Mouse (Mus musculus) liver, adult 2 months (tissue): ENCODE results near the gene Nynrin. TPM values are rescaled to one million over a fixed set of nuclear protein-coding genes. Genes with fewer than 3 reads are reported as not detected.

ENCODE experiments used
- DNase-seq: peaks from one replicate; pipeline ENCODE4 v3.0.0-alpha.2; 2011; ENCODE audit warnings: low read depth, low spot score; ENCODE audit errors: extremely low read depth
- H3K27ac ChIP-seq: fragments of 200-500 bp; replicated peaks from 2 replicates; pipeline ENCODE4 v1.5.1; 2012; ENCODE audit warnings: low read depth, mild to moderate bottlenecking, control low read depth, inconsistent platforms, low read length; ENCODE audit not compliant: insufficient read depth
- H3K27me3 ChIP-seq: fragments of 200-500 bp; 2 replicates; pipeline ENCODE4 v1.6.1; 2012; ENCODE audit warnings: mild to moderate bottlenecking, moderate library complexity, low read length, inconsistent platforms; ENCODE audit not compliant: control insufficient read depth, insufficient read depth
- H3K36me3 ChIP-seq: fragments of 200-500 bp; 2 replicates; pipeline ENCODE4 v1.6.1; 2012; ENCODE audit warnings: low read length, inconsistent platforms; ENCODE audit not compliant: control insufficient read depth, insufficient read depth
- H3K4me1 ChIP-seq: fragments of 200-500 bp; 2 replicates; pipeline ENCODE4 v1.6.1; 2011; ENCODE audit warnings: low read length; ENCODE audit not compliant: control insufficient read depth, insufficient read depth
- H3K4me3 ChIP-seq: fragments of 200-500 bp; 2 replicates; pipeline ENCODE4 v1.5.1; 2011; ENCODE audit warnings: low read depth, mild to moderate bottlenecking, control low read depth, low read length, moderate library complexity; ENCODE audit not compliant: insufficient read depth
- H3K79me2 ChIP-seq: fragments of 200-500 bp; 2 replicates; pipeline ENCODE4 v1.6.1; 2012; ENCODE audit warnings: inconsistent platforms, mild to moderate bottlenecking, low read length, moderate library complexity; ENCODE audit not compliant: control insufficient read depth, insufficient read depth
- H3K9ac ChIP-seq: fragments of 200-500 bp; 2 replicates; pipeline ENCODE4 v1.6.1; 2012; ENCODE audit warnings: low read depth, mild to moderate bottlenecking, control low read depth, inconsistent platforms, low read length
- CTCF ChIP-seq: fragments of 200-500 bp; IDR thresholded peaks from 2 replicates; pipeline ENCODE4 v1.5.1; 2011; ENCODE audit warnings: low read depth, low read length, control low read depth
- POLR2A ChIP-seq: fragments of 200-500 bp; IDR thresholded peaks from 2 replicates; pipeline ENCODE4 v1.6.1; 2011; ENCODE audit warnings: low read length, control low read depth; ENCODE audit not compliant: insufficient read depth; ENCODE audit errors: extremely low read depth
- WGBS: fragments of 180-500 bp; shearing (Covaris S2); methylation state at CpG from one replicate; pipeline ENCODE4 v1.1.7; 2018; 5-methylcytosine and 5-hydroxymethylcytosine counted together
- polyA plus RNA-seq: library from polyadenylated mRNA; depleted of rRNA; stranded (reverse); fragments of >200 nt; gene quantifications from 2 replicates; pipeline ENCODE4 v1.2.3, GENCODE M21; 2012
- total RNA-seq: library from RNA; depleted of rRNA; stranded (reverse); fragments of >200 nt; gene quantifications from 2 replicates; pipeline ENCODE4 v1.2.3, GENCODE M21; 2014

Nynrin gene
- total and polyA plus RNA-seq, 2 experiments = 0.65 to 0.71 TPM

DNA sequence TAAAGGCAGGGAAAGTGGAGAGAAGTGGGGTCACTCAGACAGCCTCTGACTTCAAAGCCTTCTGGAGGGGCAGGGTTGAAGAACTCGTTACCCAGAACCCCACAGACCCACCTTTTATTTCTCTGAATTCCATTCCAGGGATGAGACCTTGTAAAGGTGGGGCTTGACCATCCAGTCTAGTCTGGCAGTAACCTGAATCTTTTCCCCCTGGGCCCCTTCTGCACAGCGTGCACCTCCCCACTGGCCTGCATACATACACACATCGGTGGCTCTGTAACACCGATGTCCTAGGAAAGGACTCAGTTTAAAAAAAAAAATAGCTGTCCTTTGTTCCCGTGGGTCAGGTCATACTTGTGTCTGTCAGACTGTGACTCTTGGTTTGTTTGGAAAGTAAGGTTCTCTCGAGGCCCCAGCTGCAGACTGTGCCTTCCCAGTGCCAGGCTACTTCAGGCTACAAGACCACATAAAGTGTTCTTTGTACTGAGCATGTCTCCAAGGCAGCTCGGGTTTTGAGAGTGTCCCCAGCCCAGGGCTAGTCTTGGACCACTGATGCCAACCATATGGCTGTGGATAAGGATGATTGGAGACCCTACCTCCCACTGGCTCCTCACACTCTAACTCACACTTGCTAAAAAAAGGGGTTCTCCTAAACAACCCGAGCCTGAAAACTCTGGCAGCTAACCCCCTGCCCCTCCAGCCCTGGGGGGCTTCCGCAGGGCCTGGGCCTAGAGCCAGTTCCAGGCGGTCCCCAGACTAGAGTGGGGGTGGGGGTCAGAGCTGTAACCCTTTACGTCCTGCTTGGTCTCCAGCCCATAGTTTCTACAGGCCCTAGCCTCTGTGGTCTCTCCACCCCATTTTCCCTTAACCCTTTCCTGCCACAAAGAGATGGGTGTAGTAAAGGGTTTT lies 911 bp upstream of the Nynrin start:
- TF ChIP-seq CTCF (no peak), POLR2A (no peak)
- no peak overlapping the region for H3K27ac ChIP-seq
- WGBS = 42% methylated on average over 11 of the region's 11 CpGs
- no peak overlapping the region for H3K4me3 ChIP-seq
- no peaks in the 10 kb centered on the region for H3K36me3 ChIP-seq
- no peak overlapping the region for H3K9ac ChIP-seq
- H3K79me2 ChIP-seq = no peaks in the 10 kb centered on the region
- H3K4me1 ChIP-seq = 0 out of 2 replicates have a peak, but pooled peaks cover 2% of the 10 kb centered on the region
- DNase-seq = no peak
- H3K27me3 ChIP-seq = no peaks in the 10 kb centered on the region

- no peak for TF ChIP-seq CTCF
- TF ChIP-seq POLR2A = no peak
- Histone ChIP-seq H3K79me2 (no peaks in the 10 kb centered on the region), H3K27me3 (no peaks in the 10 kb centered on the region), H3K9ac (peak overlapping the region; percentile 58), H3K4me1 (0 out of 2 replicates have a peak, but pooled peaks cover 2% of the 10 kb centered on the region), H3K4me3 (peak overlapping the region; percentile 53), H3K27ac (peak overlapping the region; percentile 48), H3K36me3 (no peaks in the 10 kb centered on the region)
- no peak for DNase-seq
- 44% methylated on average over 9 of the region's 9 CpGs for WGBS
Observed at GRCm38 (mm10) chr14:55854406-55855100, 743 bp downstream of the Nynrin start.

DNA sequence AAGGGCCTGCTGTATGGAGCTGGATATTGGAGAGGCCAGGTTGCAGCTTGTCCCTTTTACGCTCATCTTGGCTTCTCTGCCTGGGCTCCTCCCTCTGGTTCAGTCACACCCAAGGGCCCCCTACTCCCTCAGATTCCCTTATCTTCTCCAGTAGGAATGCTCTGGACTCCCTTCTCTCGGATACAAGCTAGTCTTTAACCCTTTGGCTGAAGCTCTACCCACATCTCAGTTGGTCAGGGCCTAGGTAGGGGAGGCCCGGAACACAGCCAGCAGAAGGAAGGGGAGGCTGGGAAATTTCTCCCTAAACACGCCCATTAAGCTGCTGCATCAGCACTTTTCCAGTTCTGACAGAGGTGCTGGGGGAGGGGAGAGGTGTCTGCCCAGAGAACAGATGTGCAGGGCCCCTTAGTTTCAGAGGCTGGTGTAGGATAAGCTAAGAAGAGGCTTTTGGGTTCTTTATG lies 1.3 kb downstream of the Nynrin start:
- no peaks in the 10 kb centered on the region for H3K79me2 ChIP-seq
- H3K36me3 ChIP-seq = no peaks in the 10 kb centered on the region
- no peak for DNase-seq
- 65% methylated on average over 4 of the region's 4 CpGs for WGBS
- peak overlapping the region; percentile 58 for H3K9ac ChIP-seq
- no peaks in the 10 kb centered on the region for H3K27me3 ChIP-seq
- TF ChIP-seq CTCF = no peak
- TF ChIP-seq POLR2A = no peak
- 0 out of 2 replicates have a peak, but pooled peaks cover 2% of the 10 kb centered on the region for H3K4me1 ChIP-seq
- H3K4me3 ChIP-seq = peak overlapping the region; percentile 53; the same call in 1 of the 2 replicates
- H3K27ac ChIP-seq = peak overlapping the region; percentile 48; the same call in 1 of the 2 replicates

DNA sequence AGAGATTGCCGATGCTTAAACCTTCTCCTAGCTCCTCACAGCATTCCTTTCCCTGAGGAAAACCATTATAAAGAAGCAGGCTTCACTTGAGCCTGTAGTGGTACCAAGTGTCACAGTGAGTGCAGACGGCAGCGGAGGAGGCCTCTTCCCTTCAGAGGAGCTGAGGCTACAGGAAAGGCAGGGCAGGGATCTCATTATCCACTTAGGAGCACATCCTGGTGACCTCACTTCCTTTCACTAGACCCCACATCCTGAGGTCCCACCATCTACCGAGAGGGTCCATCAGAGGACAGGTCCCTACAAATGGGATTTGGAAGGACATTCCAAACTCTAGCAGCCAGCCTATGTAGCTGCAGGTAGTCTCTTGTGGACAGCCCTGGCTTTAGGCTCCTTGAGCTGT lies 3.8 kb downstream of the Nynrin start:
- TF ChIP-seq POLR2A = no peak
- TF ChIP-seq CTCF = no peak
- WGBS = 85% methylated on average over 4 of the region's 4 CpGs
- DNase-seq = no peak
- H3K4me1 ChIP-seq = 0 out of 2 replicates have a peak, but pooled peaks cover 2% of the 10 kb centered on the region
- no peak overlapping the region for H3K9ac ChIP-seq
- no peaks in the 10 kb centered on the region for H3K27me3 ChIP-seq
- H3K27ac ChIP-seq = no peak overlapping the region
- no peaks in the 10 kb centered on the region for H3K36me3 ChIP-seq
- H3K4me3 ChIP-seq = no peak overlapping the region
- no peaks in the 10 kb centered on the region for H3K79me2 ChIP-seq

DNA sequence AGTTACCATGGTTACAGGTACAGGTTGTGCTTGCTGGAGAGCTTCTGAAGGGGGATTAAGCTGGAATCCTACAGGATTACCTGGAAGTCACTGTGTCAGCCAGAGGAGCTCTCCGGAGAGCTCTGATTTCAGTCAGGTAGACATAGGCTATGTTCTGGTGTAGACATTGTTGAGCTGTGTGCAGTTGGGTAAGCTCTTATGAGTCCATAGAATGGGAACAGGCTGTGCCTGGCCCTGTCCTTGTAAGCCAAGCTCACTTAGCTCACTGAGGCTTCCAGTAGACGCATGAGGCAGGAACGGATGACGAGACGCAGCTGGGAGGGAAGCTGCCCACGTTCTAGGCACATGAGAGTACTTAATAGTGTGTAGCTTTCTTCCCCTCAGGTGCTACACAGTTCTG lies 8.4 kb downstream of the Nynrin start:
- Histone ChIP-seq H3K27ac (no peak overlapping the region), H3K79me2 (no peaks in the 10 kb centered on the region), H3K36me3 (no peaks in the 10 kb centered on the region), H3K27me3 (no peaks in the 10 kb centered on the region), H3K4me3 (no peak overlapping the region), H3K4me1 (no peaks in the 10 kb centered on the region), H3K9ac (no peak overlapping the region)
- TF ChIP-seq CTCF = no peak
- no peak for TF ChIP-seq POLR2A
- 89% methylated on average over 6 of the region's 6 CpGs for WGBS
- DNase-seq = no peak
